Mouse (Mus musculus) layer of hippocampus, postnatal 25 days (tissue): ENCODE measurements around the gene Klhl23. TPM values are rescaled to one million over a fixed set of nuclear protein-coding genes. Genes with fewer than 3 reads are reported as not detected.

Experiments
- total RNA-seq, 2 experiments: library from RNA; stranded (reverse); gene quantifications; 2 replicates each; pipeline ENCODE4 v1.2.3; 2021

The Klhl23 gene
- total RNA-seq, 2 experiments from 2014 or later = 42.2 to 45.8 TPM

Other genes starting within 250 kb of the Klhl23 start
- gene Lrp2, start 235.9 kb upstream of the Klhl23 start, total RNA-seq = under 1 TPM; 0.37 to 0.68 TPM
- gene Bbs5, start 174.8 kb upstream of the Klhl23 start, total RNA-seq = 10 to 100 TPM; 19.1 to 31.3 TPM
- gene Klhl41, start 151.8 kb upstream of the Klhl23 start, total RNA-seq = under 1 TPM; 0.57 to 0.66 TPM
- gene Fastkd1, start 108.4 kb upstream of the Klhl23 start, total RNA-seq = 10 to 100 TPM; 16.6 to 19.4 TPM
- 10 to 100 TPM; 60.4 to 66.1 TPM for gene Ppig, start 99.4 kb upstream of the Klhl23 start, total RNA-seq
- 1 to 10 TPM; 1.8 to 2.6 TPM for gene Ccdc173, start 32.4 kb upstream of the Klhl23 start, total RNA-seq
- gene Phospho2, start 32.3 kb upstream of the Klhl23 start, total RNA-seq = 10 to 100 TPM; 19.8 to 25.0 TPM
- gene Ssb, start 39.6 kb downstream of the Klhl23 start, total RNA-seq = 100 to 1,000 TPM; 125 to 138 TPM
- gene Mettl5, start 63.7 kb downstream of the Klhl23 start, total RNA-seq = 10 to 100 TPM; 14.2 to 18.0 TPM
- 100 to 1,000 TPM; 112 to 139 TPM for gene Ubr3, start 75.3 kb downstream of the Klhl23 start, total RNA-seq
- gene Myo3b, start 217.2 kb downstream of the Klhl23 start, total RNA-seq = 1 to 10 TPM in 1 of 2 experiments, under 1 TPM in 1; 0.96 to 1.1 TPM